In genomic region chr13:59467591-59467990, GRCm38 (mm10) we compare ENCODE assay signal across 9 mouse cellular contexts.
DNase-seq lines count a peak whose midpoint lies in the region; ATAC-seq and TF ChIP-seq lines count a peak whose summit lies in the region.
"Had no signal": no experiment of that assay in that cellular context is flagged by ENCODE, and none has a peak within 500 bp of the region (broad histone marks: within the 10 kb centered on the region; RNA-seq: fewer than 3 reads in every experiment).

No protein-coding gene starts in this region.

- peaks cover 23% of the 10 kb centered on the region for H3K4me1 ChIP-seq in olfactory bulb, adult 2 months (ENCODE audit: control insufficient read depth, insufficient read depth, low read length)

- ATAC-seq in activated CD4-positive, CD25-positive, alpha-beta regulatory T cell, adult 4 months = no peak
- ATAC-seq in monocyte, adult 5-6 weeks (replicated peaks; ENCODE audit: insufficient number of reproducible peaks, low FRiP score, low TSS enrichment, poor library complexity, severe bottlenecking) = no peak

- peak overlapping the region; percentile 31; the same call in 1 of the 2 replicates for H3K27ac ChIP-seq in olfactory bulb, adult 2 months (ENCODE audit: insufficient read depth, low read depth, low read length)
- H3K27ac ChIP-seq: liver, embryonic 14.5 days had no signal

- no peak for TF ChIP-seq POLR2A in olfactory bulb, adult 2 months (IDR thresholded peaks at IDR 0.05; ENCODE audit: insufficient read depth, low read depth, low read length)

- DNase-seq in ovary, postnatal 36 days (ENCODE audit: low spot score) = peak; percentile 27
- no peak for DNase-seq in ovary, postnatal 10 days (ENCODE audit: low spot score)
- peak; percentile 93 for DNase-seq in cerebellum, adult 9-10 months
- peak; percentile 78 for DNase-seq in heart, adult 8-10 months (ENCODE audit: low spot score)
- DNase-seq in layer of hippocampus, postnatal 36 days = peak; percentile 58 to 63

- TF ChIP-seq CTCF in olfactory bulb, adult 2 months (IDR thresholded peaks at IDR 0.05; ENCODE audit: insufficient read depth, low read depth, low read length) = no peak

- H3K4me3 ChIP-seq in olfactory bulb, adult 2 months (ENCODE audit: insufficient read depth, low read depth, low read length) = no peak overlapping the region

- 13% methylated on average over 3 of the region's 3 CpGs for WGBS in olfactory bulb, adult 2 months
